Mouse (Mus musculus): ENCODE data around the gene Spag5. TPM values are rescaled to one million over a fixed set of nuclear protein-coding genes. Genes with fewer than 3 reads are reported as not detected.
A peak's percentile ranks its signal among the peaks of the same experiment; 100 is the strongest.

The Spag5 gene
- polyA plus RNA-seq, 1 experiment from 2014 or later, result 63.6 TPM

GRCm38 (mm10) chr11:78355471-78356238, 54.3 kb downstream of the Spag5 start:
- H3K27me3 ChIP-seq, result peaks cover 7% of the 10 kb centered on the region
- no peak overlapping the region for H3K9ac ChIP-seq (replicated peaks)
- no peaks in the 10 kb centered on the region for H3K4me1 ChIP-seq (replicated peaks)
- no peak overlapping the region for H3K4me3 ChIP-seq (replicated peaks)
- no peak for ATAC-seq (ENCODE audit: insufficient number of reproducible peaks, insufficient read depth, low FRiP score, low TSS enrichment, low read depth)
- H3K27ac ChIP-seq, result no peak overlapping the region
- H3K9me3 ChIP-seq, result no peaks in the 10 kb centered on the region
- no peaks in the 10 kb centered on the region for H3K36me3 ChIP-seq
- H3K4me2 ChIP-seq, result no peak overlapping the region
- 31% methylated on average over 4 of the region's 4 CpGs for WGBS

- H3K9me3 ChIP-seq, result no peaks in the 10 kb centered on the region
- no peak overlapping the region for H3K4me2 ChIP-seq
- no peak overlapping the region for H3K9ac ChIP-seq (replicated peaks)
- no peak for ATAC-seq (ENCODE audit: insufficient number of reproducible peaks, insufficient read depth, low FRiP score, low TSS enrichment, low read depth)
- H3K4me1 ChIP-seq (replicated peaks), result peaks cover 7% of the 10 kb centered on the region
- no peak overlapping the region for H3K27ac ChIP-seq
- H3K27me3 ChIP-seq, result peaks cover 7% of the 10 kb centered on the region
- WGBS, result 14% methylated on average over 22 of the region's 22 CpGs
- H3K36me3 ChIP-seq, result no peaks in the 10 kb centered on the region
- H3K4me3 ChIP-seq (replicated peaks), result no peak overlapping the region
These were observed 57.1 kb downstream of the Spag5 start for GRCm38 (mm10) chr11:78358330-78359007.

- no peaks in the 10 kb centered on the region for H3K36me3 ChIP-seq
- peak; percentile 27; the same call in 1 of the 2 replicates for ATAC-seq (ENCODE audit: insufficient number of reproducible peaks, insufficient read depth, low FRiP score, low TSS enrichment, low read depth)
- WGBS, result 10% methylated on average over 13 of the region's 13 CpGs
- no peak overlapping the region for H3K27ac ChIP-seq
- H3K4me1 ChIP-seq (replicated peaks), result peaks cover 21% of the 10 kb centered on the region
- no peaks in the 10 kb centered on the region for H3K9me3 ChIP-seq
- peak overlapping the region; percentile 31 for H3K4me3 ChIP-seq (replicated peaks)
- H3K27me3 ChIP-seq, result peaks cover 7% of the 10 kb centered on the region
- H3K4me2 ChIP-seq, result peak overlapping the region; percentile 50
- H3K9ac ChIP-seq (replicated peaks), result no peak overlapping the region; the same call in 1 of the 2 replicates
These were observed 58.9 kb downstream of the Spag5 start for GRCm38 (mm10) chr11:78360125-78360788.

- Histone ChIP-seq H3K4me2 (peak overlapping the region; percentile 50), H3K9me3 (no peaks in the 10 kb centered on the region), H3K27me3 (peaks cover 7% of the 10 kb centered on the region), H3K4me1 (replicated peaks) (peaks cover 21% of the 10 kb centered on the region), H3K4me3 (replicated peaks) (no peak overlapping the region), H3K9ac (replicated peaks) (no peak overlapping the region; the same call in 1 of the 2 replicates), H3K27ac (no peak overlapping the region), H3K36me3 (no peaks in the 10 kb centered on the region)
- peak; percentile 16; the same call in 1 of the 2 replicates for ATAC-seq (ENCODE audit: insufficient number of reproducible peaks, insufficient read depth, low FRiP score, low TSS enrichment, low read depth)
- 59% methylated on average over 2 of the region's 2 CpGs for WGBS
These were observed 59.4 kb downstream of the Spag5 start for GRCm38 (mm10) chr11:78360789-78361131.

GRCm38 (mm10) chr11:78363309-78364007, 62.1 kb downstream of the Spag5 start:
- no peak overlapping the region; the same call in 1 of the 2 replicates for H3K9ac ChIP-seq (replicated peaks)
- no peaks in the 10 kb centered on the region for H3K9me3 ChIP-seq
- H3K4me1 ChIP-seq (replicated peaks), result peaks cover 21% of the 10 kb centered on the region
- H3K27me3 ChIP-seq, result peaks cover 4% of the 10 kb centered on the region; the same call in 1 of the 2 replicates
- H3K4me3 ChIP-seq (replicated peaks), result no peak overlapping the region
- H3K4me2 ChIP-seq, result no peak overlapping the region
- H3K36me3 ChIP-seq, result no peaks in the 10 kb centered on the region
- ATAC-seq (ENCODE audit: insufficient number of reproducible peaks, insufficient read depth, low FRiP score, low TSS enrichment, low read depth), result no peak
- 53% methylated on average over 13 of the region's 13 CpGs for WGBS
- H3K27ac ChIP-seq, result no peak overlapping the region

GRCm38 (mm10) chr11:78364103-78364502, 62.8 kb downstream of the Spag5 start:
- Histone ChIP-seq H3K9me3 (no peaks in the 10 kb centered on the region), H3K36me3 (no peaks in the 10 kb centered on the region), H3K4me2 (no peak overlapping the region), H3K4me1 (replicated peaks) (peaks cover 21% of the 10 kb centered on the region), H3K27me3 (no peaks in the 10 kb centered on the region), H3K27ac (0 out of 2 replicates have a peak overlapping the region, but pooled peaks have one; percentile 7), H3K4me3 (replicated peaks) (no peak overlapping the region), H3K9ac (replicated peaks) (no peak overlapping the region)
- ATAC-seq (ENCODE audit: insufficient number of reproducible peaks, insufficient read depth, low FRiP score, low TSS enrichment, low read depth), result no peak
- WGBS, result 27% methylated on average over 8 of the region's 8 CpGs

GRCm38 (mm10) chr11:78367456-78368225, 66.3 kb downstream of the Spag5 start:
- Histone ChIP-seq H3K9ac (replicated peaks) (no peak overlapping the region), H3K36me3 (no peaks in the 10 kb centered on the region), H3K4me3 (replicated peaks) (no peak overlapping the region), H3K4me1 (replicated peaks) (peaks cover 21% of the 10 kb centered on the region), H3K9me3 (no peaks in the 10 kb centered on the region), H3K27ac (no peak overlapping the region), H3K27me3 (no peaks in the 10 kb centered on the region), H3K4me2 (no peak overlapping the region)
- 83% methylated on average over 15 of the region's 15 CpGs for WGBS
- ATAC-seq (ENCODE audit: insufficient number of reproducible peaks, insufficient read depth, low FRiP score, low TSS enrichment, low read depth), result no peak

- WGBS, result 56% methylated on average over 1 of the region's 1 CpGs
These were observed 69.1 kb downstream of the Spag5 start for GRCm38 (mm10) chr11:78370389-78370788.

GRCm38 (mm10) chr11:78371711-78372110, 70.4 kb downstream of the Spag5 start:
- Histone ChIP-seq H3K9me3 (no peaks in the 10 kb centered on the region), H3K36me3 (no peaks in the 10 kb centered on the region), H3K9ac (replicated peaks) (no peak overlapping the region), H3K4me2 (no peak overlapping the region), H3K4me3 (replicated peaks) (no peak overlapping the region), H3K27ac (no peak overlapping the region), H3K27me3 (no peaks in the 10 kb centered on the region), H3K4me1 (replicated peaks) (peaks cover 18% of the 10 kb centered on the region; the same call in 1 of the 2 replicates)
- WGBS, result 89% methylated on average over 11 of the region's 11 CpGs
- ATAC-seq (ENCODE audit: insufficient number of reproducible peaks, insufficient read depth, low FRiP score, low TSS enrichment, low read depth), result no peak

More at GRCm38 (mm10) chr11:78370389-78370788, 69.1 kb downstream of the Spag5 start:
- no peak overlapping the region for H3K4me3 ChIP-seq (replicated peaks)
- no peak for ATAC-seq (ENCODE audit: insufficient number of reproducible peaks, insufficient read depth, low FRiP score, low TSS enrichment, low read depth)
- H3K9me3 ChIP-seq, result no peaks in the 10 kb centered on the region
- H3K27me3 ChIP-seq, result no peaks in the 10 kb centered on the region
- H3K9ac ChIP-seq (replicated peaks), result no peak overlapping the region
- H3K4me1 ChIP-seq (replicated peaks), result peaks cover 16% of the 10 kb centered on the region; the same call in 1 of the 2 replicates
- no peaks in the 10 kb centered on the region for H3K36me3 ChIP-seq
- H3K4me2 ChIP-seq, result no peak overlapping the region
- H3K27ac ChIP-seq, result no peak overlapping the region
